Mouse (Mus musculus) neural tube, embryonic 12.5 days (tissue): ENCODE results near the gene Tmem102. TPM values are rescaled to one million over a fixed set of nuclear protein-coding genes. Genes with fewer than 3 reads are reported as not detected.
A peak's percentile ranks its signal among the peaks of the same experiment; 100 is the strongest.

Experiments used
- ATAC-seq: fragments of 200-750 bp; cut with Nextera tagmentation; 2 replicates; pipeline ENCODE4 v1.8.0; 2017; ENCODE audit warnings: low read depth, mild to moderate bottlenecking, moderate TSS enrichment, moderate library complexity; ENCODE audit not compliant: low FRiP score
- H3K27ac ChIP-seq: fragments of 300-500 bp; sonication (generic); 2 replicates; pipeline ENCODE4 v1.5.1; 2016
- H3K27me3 ChIP-seq: fragments of 300-500 bp; sonication (generic); replicated peaks from 2 replicates; pipeline ENCODE4 v1.6.1; 2016; ENCODE audit warnings: mild to moderate bottlenecking
- H3K36me3 ChIP-seq: fragments of 300-500 bp; sonication (generic); 2 replicates; pipeline ENCODE4 v1.6.1; 2016; ENCODE audit warnings: mild to moderate bottlenecking
- H3K4me1 ChIP-seq: fragments of 300-500 bp; sonication (generic); 2 replicates; pipeline ENCODE4 v1.6.1; 2016
- H3K4me2 ChIP-seq: fragments of 300-500 bp; sonication (generic); replicated peaks from 2 replicates; pipeline ENCODE4 v1.6.1; 2016; ENCODE audit warnings: mild to moderate bottlenecking
- H3K4me3 ChIP-seq: fragments of 300-500 bp; sonication (generic); 2 replicates; pipeline ENCODE4 v1.5.1; 2016
- H3K9ac ChIP-seq: fragments of 300-500 bp; sonication (generic); 2 replicates; pipeline ENCODE4 v1.6.1; 2016; ENCODE audit warnings: mild to moderate bottlenecking
- H3K9me3 ChIP-seq: fragments of 300-500 bp; sonication (generic); 2 replicates; pipeline ENCODE4 v1.6.1; 2016; ENCODE audit warnings: mild to moderate bottlenecking
- WGBS: fragments of 180-500 bp; shearing (Covaris S2); methylation state at CpG from one replicate; pipeline ENCODE4 v1.1.7; 2016; 5-methylcytosine and 5-hydroxymethylcytosine counted together
- polyA plus RNA-seq: library from polyadenylated mRNA; unstranded; fragments of >200 nt; fragmentation: Nextera tagmentation; extraction: Ambion mirVana; gene quantifications from 2 replicates; pipeline ENCODE4 v1.2.1, GENCODE M21; 2016

Gene Tmem102
- polyA plus RNA-seq, 1 experiment from 2014 or later: 1.7 TPM

GRCm38 (mm10) chr11:69760901-69761200 lies 44.6 kb downstream of the Tmem102 start:
- no peak overlapping the region for H3K4me3 ChIP-seq
- no peak overlapping the region; the same call in 1 of the 2 replicates for H3K9ac ChIP-seq
- 94% methylated on average over 7 of the region's 7 CpGs for WGBS
- no peak for ATAC-seq
- H3K4me2 ChIP-seq: no peak overlapping the region
- peak overlapping the region; percentile 97; the same call in 1 of the 2 replicates for H3K27ac ChIP-seq
- H3K27me3 ChIP-seq: no peaks in the 10 kb centered on the region
- H3K9me3 ChIP-seq: no peaks in the 10 kb centered on the region
- H3K4me1 ChIP-seq: peaks cover 31% of the 10 kb centered on the region
- H3K36me3 ChIP-seq: no peaks in the 10 kb centered on the region

GRCm38 (mm10) chr11:69760160-69760900 lies 45.1 kb downstream of the Tmem102 start:
- Histone ChIP-seq H3K4me3 (no peak overlapping the region), H3K4me2 (peak overlapping the region; percentile 74), H3K4me1 (peaks cover 36% of the 10 kb centered on the region), H3K9me3 (no peaks in the 10 kb centered on the region), H3K27me3 (no peaks in the 10 kb centered on the region), H3K27ac (peak overlapping the region; percentile 97), H3K36me3 (no peaks in the 10 kb centered on the region), H3K9ac (peak overlapping the region; percentile 84; the same call in 1 of the 2 replicates)
- ATAC-seq: no peak
- WGBS: 82% methylated on average over 14 of the region's 14 CpGs

- Histone ChIP-seq H3K36me3 (no peaks in the 10 kb centered on the region), H3K4me1 (peaks cover 45% of the 10 kb centered on the region)
- under 1% methylated on average over 37 of the region's 37 CpGs for WGBS
Measured at GRCm38 (mm10) chr11:69758971-69759721, 46.3 kb downstream of the Tmem102 start.

GRCm38 (mm10) chr11:69758478-69758970 lies 46.9 kb downstream of the Tmem102 start, which contains the start of gene Polr2a:
Gene Polr2a (minus strand): TSS chr11:69758637.
- Histone ChIP-seq H3K27me3 (no peaks in the 10 kb centered on the region), H3K9me3 (no peaks in the 10 kb centered on the region), H3K27ac (peak within 1 kb of the TSS; percentile 97), H3K4me1 (peaks cover 46% of the 10 kb centered on the region), H3K36me3 (no peaks in the 10 kb centered on the region), H3K4me3 (peak within 1 kb of the TSS; percentile 55), H3K9ac (peak within 1 kb of the TSS; percentile 84), H3K4me2 (peak within 1 kb of the TSS; percentile 74)
- peak; percentile 97 for ATAC-seq
- WGBS: under 1% methylated on average over 32 of the region's 36 CpGs

More at GRCm38 (mm10) chr11:69758971-69759721, 46.3 kb downstream of the Tmem102 start:
- ATAC-seq: peak; percentile 91
- H3K4me2 ChIP-seq: peak overlapping the region; percentile 74
- H3K9ac ChIP-seq: peak overlapping the region; percentile 84
- peak overlapping the region; percentile 97 for H3K27ac ChIP-seq
- H3K9me3 ChIP-seq: no peaks in the 10 kb centered on the region
- H3K4me3 ChIP-seq: peak overlapping the region; percentile 55
- no peaks in the 10 kb centered on the region for H3K27me3 ChIP-seq

GRCm38 (mm10) chr11:69758090-69758456 lies 47.4 kb downstream of the Tmem102 start:
- H3K27me3 ChIP-seq: no peaks in the 10 kb centered on the region
- H3K27ac ChIP-seq: peak overlapping the region; percentile 97
- ATAC-seq: peak; percentile 85
- WGBS: under 1% methylated on average over 26 of the region's 26 CpGs
- H3K36me3 ChIP-seq: no peaks in the 10 kb centered on the region
- H3K9ac ChIP-seq: peak overlapping the region; percentile 84
- H3K4me3 ChIP-seq: peak overlapping the region; percentile 55
- peak overlapping the region; percentile 74 for H3K4me2 ChIP-seq
- no peaks in the 10 kb centered on the region for H3K9me3 ChIP-seq
- H3K4me1 ChIP-seq: peaks cover 47% of the 10 kb centered on the region

GRCm38 (mm10) chr11:69757303-69758089 lies 47.9 kb downstream of the Tmem102 start:
- no peak for ATAC-seq
- no peaks in the 10 kb centered on the region for H3K36me3 ChIP-seq
- peak overlapping the region; percentile 84 for H3K9ac ChIP-seq
- 0 out of 2 replicates have a peak overlapping the region, but pooled peaks have one; percentile 97 for H3K27ac ChIP-seq
- no peaks in the 10 kb centered on the region for H3K27me3 ChIP-seq
- H3K4me1 ChIP-seq: peaks cover 49% of the 10 kb centered on the region
- WGBS: 45% methylated on average over 9 of the region's 9 CpGs
- H3K9me3 ChIP-seq: no peaks in the 10 kb centered on the region
- H3K4me3 ChIP-seq: peak overlapping the region; percentile 55
- peak overlapping the region; percentile 74 for H3K4me2 ChIP-seq

- Histone ChIP-seq H3K4me3 (no peak overlapping the region), H3K4me1 (peaks cover 36% of the 10 kb centered on the region), H3K9me3 (no peaks in the 10 kb centered on the region), H3K9ac (no peak overlapping the region), H3K27me3 (no peaks in the 10 kb centered on the region), H3K36me3 (no peaks in the 10 kb centered on the region), H3K27ac (no peak overlapping the region), H3K4me2 (peak overlapping the region; percentile 74)
- ATAC-seq: no peak
- 63% methylated on average over 3 of the region's 3 CpGs for WGBS
Measured at GRCm38 (mm10) chr11:69754701-69755100, 50.7 kb downstream of the Tmem102 start.

- WGBS: 93% methylated on average over 5 of the region's 5 CpGs
- Histone ChIP-seq H3K27me3 (no peaks in the 10 kb centered on the region), H3K4me3 (no peak overlapping the region), H3K4me2 (peak overlapping the region; percentile 74; the same call in 1 of the 2 replicates), H3K9ac (no peak overlapping the region), H3K27ac (no peak overlapping the region), H3K4me1 (peaks cover 35% of the 10 kb centered on the region), H3K9me3 (no peaks in the 10 kb centered on the region), H3K36me3 (no peaks in the 10 kb centered on the region)
- ATAC-seq: no peak
Measured at GRCm38 (mm10) chr11:69754233-69754632, 51.2 kb downstream of the Tmem102 start.

Other genes starting within 250 kb of the Tmem102 start
- 54.4 and 57.4 TPM in 2 replicates for gene Efnb3, start 245.4 kb downstream of the Tmem102 start, polyA plus RNA-seq
- 32.2 and 32.4 TPM in 2 replicates for gene Wrap53, start 225.4 kb downstream of the Tmem102 start, polyA plus RNA-seq
- gene Trp53, start 225.3 kb downstream of the Tmem102 start, polyA plus RNA-seq: 116 and 120 TPM in 2 replicates
- 8.4 and 10.8 TPM in 2 replicates for gene Atp1b2, start 199.7 kb downstream of the Tmem102 start, polyA plus RNA-seq
- gene Shbg, start 187.7 kb downstream of the Tmem102 start, polyA plus RNA-seq: not detected in 2 replicates
- 22.0 and 23.3 TPM in 2 replicates for gene Sat2, start 183.6 kb downstream of the Tmem102 start, polyA plus RNA-seq
- gene Fxr2, start 172.6 kb downstream of the Tmem102 start, polyA plus RNA-seq: 55.8 and 71.5 TPM in 2 replicates
- 0.30 TPM in 1 of 2 replicates, not detected in the other for gene Sox15, start 150.3 kb downstream of the Tmem102 start, polyA plus RNA-seq
- 81.4 and 82.6 TPM in 2 replicates for gene Mpdu1, start 143.0 kb downstream of the Tmem102 start, polyA plus RNA-seq
- 7.7 and 8.0 TPM in 2 replicates for gene Cd68, start 139.5 kb downstream of the Tmem102 start, polyA plus RNA-seq
- gene Eif4a1, start 133.2 kb downstream of the Tmem102 start, polyA plus RNA-seq: 598 and 684 TPM in 2 replicates
- gene Senp3, start 123.5 kb downstream of the Tmem102 start, polyA plus RNA-seq: 97.8 and 115 TPM in 2 replicates
- gene Tnfsf13, start 119.8 kb downstream of the Tmem102 start, polyA plus RNA-seq: 0.20 TPM in 1 of 2 replicates, not detected in the other
- 1.9 and 2.7 TPM in 2 replicates for gene Tnfsf12, start 109.8 kb downstream of the Tmem102 start, polyA plus RNA-seq
- gene Tnfsfm13, start 109.5 kb downstream of the Tmem102 start, polyA plus RNA-seq: 1.4 TPM in 2 replicates
- 28.5 and 31.2 TPM in 2 replicates for gene Polr2a, start 47.0 kb downstream of the Tmem102 start, polyA plus RNA-seq
- not detected in 2 replicates for gene Slc35g3, start 43.7 kb downstream of the Tmem102 start, polyA plus RNA-seq
- 2.3 and 2.4 TPM in 2 replicates for gene Zbtb4, start 39.7 kb downstream of the Tmem102 start, polyA plus RNA-seq
- 5.3 and 5.8 TPM in 2 replicates for gene Chrnb1, start 9.7 kb downstream of the Tmem102 start, polyA plus RNA-seq
- 4.1 and 5.6 TPM in 2 replicates for gene Fgf11, start 3.8 kb downstream of the Tmem102 start, polyA plus RNA-seq
- gene Gm39566, start 9.7 kb upstream of the Tmem102 start, polyA plus RNA-seq: not detected in 2 replicates
- gene Spem2, start 12.8 kb upstream of the Tmem102 start, polyA plus RNA-seq: not detected in 2 replicates
- gene Spem1, start 16.6 kb upstream of the Tmem102 start, polyA plus RNA-seq: 0.52 TPM in 1 of 2 replicates, not detected in the other
- gene Nlgn2, start 32.2 kb upstream of the Tmem102 start, polyA plus RNA-seq: 14.1 and 16.6 TPM in 2 replicates
- gene Tmem256, start 32.9 kb upstream of the Tmem102 start, polyA plus RNA-seq: 325 and 328 TPM in 2 replicates
- 64.4 and 69.9 TPM in 2 replicates for gene Plscr3, start 40.8 kb upstream of the Tmem102 start, polyA plus RNA-seq
- 0.22 and 0.30 TPM in 2 replicates for gene Tnk1, start 53.1 kb upstream of the Tmem102 start, polyA plus RNA-seq
- not detected in 2 replicates for gene Tmem95, start 72.4 kb upstream of the Tmem102 start, polyA plus RNA-seq
- 3.1 TPM in 2 replicates for gene Kctd11, start 75.8 kb upstream of the Tmem102 start, polyA plus RNA-seq
- 0.54 and 0.90 TPM in 2 replicates for gene Acap1, start 89.9 kb upstream of the Tmem102 start, polyA plus RNA-seq
- 17.7 and 18.1 TPM in 2 replicates for gene 2810408A11Rik, start 95.4 kb upstream of the Tmem102 start, polyA plus RNA-seq
- gene Neurl4, start 95.4 kb upstream of the Tmem102 start, polyA plus RNA-seq: 19.8 and 20.4 TPM in 2 replicates
- gene Gps2, start 108.3 kb upstream of the Tmem102 start, polyA plus RNA-seq: 82.4 and 92.0 TPM in 2 replicates
- 1,451 and 1,549 TPM in 2 replicates for gene Eif5a, start 116.3 kb upstream of the Tmem102 start, polyA plus RNA-seq
- gene Ybx2, start 130.2 kb upstream of the Tmem102 start, polyA plus RNA-seq: 5.5 and 6.0 TPM in 2 replicates
- gene Slc2a4, start 142.6 kb upstream of the Tmem102 start, polyA plus RNA-seq: 12.3 and 12.4 TPM in 2 replicates
- gene Cldn7, start 159.2 kb upstream of the Tmem102 start, polyA plus RNA-seq: 2.1 and 3.2 TPM in 2 replicates
- gene Ctdnep1, start 175.5 kb upstream of the Tmem102 start, polyA plus RNA-seq: 23.0 and 24.3 TPM in 2 replicates
- 129 and 131 TPM in 2 replicates for gene Elp5, start 176.9 kb upstream of the Tmem102 start, polyA plus RNA-seq
- gene Gabarap, start 185.5 kb upstream of the Tmem102 start, polyA plus RNA-seq: 577 and 592 TPM in 2 replicates
- gene Phf23, start 190.2 kb upstream of the Tmem102 start, polyA plus RNA-seq: 89.4 and 92.5 TPM in 2 replicates
- 39.0 and 40.7 TPM in 2 replicates for gene Dvl2, start 195.0 kb upstream of the Tmem102 start, polyA plus RNA-seq
- gene Acadvl, start 209.8 kb upstream of the Tmem102 start, polyA plus RNA-seq: 59.1 and 63.7 TPM in 2 replicates
- gene Dlg4, start 211.3 kb upstream of the Tmem102 start, polyA plus RNA-seq: 23.6 and 25.5 TPM in 2 replicates
- gene Asgr1, start 248.5 kb upstream of the Tmem102 start, polyA plus RNA-seq: 0.68 and 1.1 TPM in 2 replicates